Mouse (Mus musculus) left cerebral cortex, adult 2 months (tissue): ENCODE measurements around the gene Ppp1r8. TPM values are rescaled to one million over a fixed set of nuclear protein-coding genes. Genes with fewer than 3 reads are reported as not detected.
A peak's percentile ranks its signal among the peaks of the same experiment; 100 is the strongest.
"Not testable (repeated sequence)": the region's sequence is repeated elsewhere in the genome, so short reads cannot be mapped to it uniquely, and the experiment has no call there.

Source experiments
- DNase-seq, 2 experiments: peaks; one replicate each; pipeline ENCODE4 v3.0.0; 2021 to 2022; ENCODE audit warnings: low spot score in 2 of 2, mixed read lengths in 1 of 2; ENCODE audit errors: extremely low spot score in 1 of 2
- H3K27ac ChIP-seq: fragments of 200-600 bp; 2 replicates; pipeline ENCODE4 v1.8.1; 2022
- H3K4me3 ChIP-seq: fragments of 200-600 bp; 2 replicates; pipeline ENCODE4 v1.8.1; 2022
- CTCF ChIP-seq: fragments of 200-600 bp; IDR thresholded peaks from 2 replicates; pipeline ENCODE4 v1.8.1; 2022; ENCODE audit warnings: antibody characterized with exemption, mild to moderate bottlenecking, moderate library complexity
- intact Hi-C: fragments of 180-260 bp; cut with DNase I; formaldehyde crosslinking; loops from one replicate; pipeline ENCODE4 v1.15.1; 2025
- total RNA-seq, 2 experiments: library from RNA; stranded (reverse); gene quantifications; 2 replicates each; pipeline ENCODE4 v1.2.3; 2021

Ppp1r8 gene
- total RNA-seq, 2 experiments from 2014 or later = 41.2 to 41.8 TPM

- intact Hi-C loops = no loop called here
- Histone ChIP-seq H3K27ac (no peak overlapping the region), H3K4me3 (no peak overlapping the region)
- no peak for TF ChIP-seq CTCF
- no peak for DNase-seq
Measured at GRCm38 (mm10) chr4:132805146-132805545, 37.8 kb downstream of the Ppp1r8 start.

GRCm38 (mm10) chr4:132804331-132804730, 38.6 kb downstream of the Ppp1r8 start:
- DNase-seq = no peak
- no peak for TF ChIP-seq CTCF
- H3K4me3 ChIP-seq = no peak overlapping the region
- H3K27ac ChIP-seq = no peak overlapping the region
- intact Hi-C loops = no loop called here

- Histone ChIP-seq H3K27ac (no peak overlapping the region), H3K4me3 (no peak overlapping the region)
- TF ChIP-seq CTCF = no peak
- DNase-seq = no peak
- intact Hi-C loops = no loop called here
Measured at GRCm38 (mm10) chr4:132803876-132804275, 39.1 kb downstream of the Ppp1r8 start.

GRCm38 (mm10) chr4:132803212-132803611, 39.8 kb downstream of the Ppp1r8 start:
- DNase-seq = no peak
- no peak overlapping the region for H3K27ac ChIP-seq
- TF ChIP-seq CTCF = no peak
- intact Hi-C loops = no loop called here
- no peak overlapping the region for H3K4me3 ChIP-seq

GRCm38 (mm10) chr4:132802171-132802637, 40.8 kb downstream of the Ppp1r8 start:
- intact Hi-C loops = no loop called here
- DNase-seq = no peak
- no peak for TF ChIP-seq CTCF
- Histone ChIP-seq H3K27ac (no peak overlapping the region), H3K4me3 (no peak overlapping the region)

- DNase-seq = no peak
- no peak overlapping the region for H3K27ac ChIP-seq
- TF ChIP-seq CTCF = no peak
- intact Hi-C loops = no loop called here
- H3K4me3 ChIP-seq = no peak overlapping the region
Measured at GRCm38 (mm10) chr4:132801176-132802077, 41.5 kb downstream of the Ppp1r8 start.

- intact Hi-C loops = no loop called here
- no peak for TF ChIP-seq CTCF
- DNase-seq = no peak
Measured at GRCm38 (mm10) chr4:132799845-132800244, 43.1 kb downstream of the Ppp1r8 start.

GRCm38 (mm10) chr4:132798666-132799065, 44.3 kb downstream of the Ppp1r8 start:
- intact Hi-C loops, H3K27ac ChIP-seq, DNase-seq, H3K4me3 ChIP-seq: not testable (repeated sequence)

More at GRCm38 (mm10) chr4:132799845-132800244, 43.1 kb downstream of the Ppp1r8 start:
- Histone ChIP-seq H3K4me3 (no peak overlapping the region), H3K27ac (0 out of 2 replicates have a peak overlapping the region, but pooled peaks have one; percentile 12)

- DNase-seq = no peak
- Histone ChIP-seq H3K27ac (no peak overlapping the region), H3K4me3 (no peak overlapping the region)
- TF ChIP-seq CTCF = no peak; the same call in 1 of the 2 replicates
- intact Hi-C loops = no loop called here
Measured at GRCm38 (mm10) chr4:132798028-132798427, 44.9 kb downstream of the Ppp1r8 start.

- DNase-seq = no peak
- no peak for TF ChIP-seq CTCF
- H3K4me3 ChIP-seq = no peak overlapping the region
- H3K27ac ChIP-seq = no peak overlapping the region
- intact Hi-C loops = no loop called here
Measured at GRCm38 (mm10) chr4:132797461-132797860, 45.5 kb downstream of the Ppp1r8 start.

- no peak within 1 kb of the TSS for H3K27ac ChIP-seq
- TF ChIP-seq CTCF = no peak
- peak within 1 kb of the TSS; percentile 28 for H3K4me3 ChIP-seq
- intact Hi-C loops = no loop called here
- DNase-seq = peak in 1 of 2 experiments; percentile 26
Measured at GRCm38 (mm10) chr4:132796196-132796886, 46.6 kb downstream of the Ppp1r8 start, which contains the start of gene Themis2. TSS of gene Themis2 (minus strand) at chr4:132796387.

- no peak for TF ChIP-seq CTCF
- Histone ChIP-seq H3K4me3 (no peak overlapping the region), H3K27ac (no peak overlapping the region)
- DNase-seq = no peak
- intact Hi-C loops = no loop called here
Measured at GRCm38 (mm10) chr4:132795171-132795570, 47.8 kb downstream of the Ppp1r8 start.
